Mouse (Mus musculus) liver, postnatal 0 days (tissue): ENCODE results near the gene Fbxw7. TPM values are rescaled to one million over a fixed set of nuclear protein-coding genes. Genes with fewer than 3 reads are reported as not detected.

Source experiments
- ATAC-seq: fragments of 200-750 bp; cut with Nextera tagmentation; 2 replicates; pipeline ENCODE4 v1.8.0; 2017; ENCODE audit warnings: mild to moderate bottlenecking, moderate library complexity
- DNase-seq: peaks from one replicate; pipeline ENCODE4 v3.0.0-alpha.2; 2016
- H3K27ac ChIP-seq: fragments of 300-500 bp; sonication (generic); 2 replicates; pipeline ENCODE4 v1.5.1; 2014; ENCODE audit warnings: antibody characterized with exemption, moderate library complexity, mild to moderate bottlenecking, low read depth
- H3K27me3 ChIP-seq: fragments of 300-500 bp; sonication (generic); 2 replicates; pipeline ENCODE4 v1.6.1; 2014; ENCODE audit warnings: low read length, control low read depth, mixed read lengths; ENCODE audit not compliant: insufficient read depth
- H3K36me3 ChIP-seq: fragments of 300-500 bp; sonication (generic); replicated peaks from 2 replicates; pipeline ENCODE4 v1.6.1; 2014; ENCODE audit warnings: mild to moderate bottlenecking, control low read depth, low read length, moderate library complexity, mixed read lengths; ENCODE audit not compliant: insufficient read depth
- H3K4me1 ChIP-seq: fragments of 300-500 bp; sonication (generic); 2 replicates; pipeline ENCODE4 v1.6.1; 2014; ENCODE audit warnings: antibody characterized with exemption, mild to moderate bottlenecking, control low read depth; ENCODE audit not compliant: insufficient read depth
- H3K4me2 ChIP-seq: fragments of 300-500 bp; sonication (generic); 2 replicates; pipeline ENCODE4 v1.6.1; 2014; ENCODE audit warnings: low read depth, mild to moderate bottlenecking, low read length, moderate library complexity, mixed read lengths
- H3K4me3 ChIP-seq: fragments of 300-500 bp; sonication (generic); 2 replicates; pipeline ENCODE4 v1.5.1; 2014; ENCODE audit warnings: low read depth, low read length
- H3K9ac ChIP-seq: fragments of 300-500 bp; sonication (generic); replicated peaks from 2 replicates; pipeline ENCODE4 v1.6.1; 2014; ENCODE audit warnings: mild to moderate bottlenecking, moderate library complexity
- H3K9me3 ChIP-seq: fragments of 300-500 bp; sonication (generic); 2 replicates; pipeline ENCODE4 v1.6.1; 2016; ENCODE audit warnings: mild to moderate bottlenecking, control low read depth, low read length, mixed read lengths
- CTCF ChIP-seq: sonication (generic); IDR thresholded peaks from 2 replicates; pipeline ENCODE4 v1.5.1; 2016; ENCODE audit warnings: antibody characterized with exemption, low read depth
- EP300 ChIP-seq: IDR thresholded peaks from 2 replicates; pipeline ENCODE4 v1.6.1; 2016; ENCODE audit warnings: antibody characterized with exemption, low read depth, mild to moderate bottlenecking
- WGBS: fragments of 180-500 bp; shearing (Covaris S2); extraction: QIAGEN DNeasy Blood & Tissue Kit; methylation state at CpG from one replicate; pipeline ENCODE4 v1.1.7; 2014; ENCODE audit not compliant: insufficient replicate concordance; 5-methylcytosine and 5-hydroxymethylcytosine counted together
- polyA plus RNA-seq: library from polyadenylated mRNA; unstranded; fragments of >200 nt; fragmentation: Nextera tagmentation; extraction: Ambion mirVana; gene quantifications from 2 replicates; pipeline ENCODE4 v1.2.1, GENCODE M21; 2015

Fbxw7 gene
- 2.4 and 2.8 TPM in 2 replicates for polyA plus RNA-seq

DNA sequence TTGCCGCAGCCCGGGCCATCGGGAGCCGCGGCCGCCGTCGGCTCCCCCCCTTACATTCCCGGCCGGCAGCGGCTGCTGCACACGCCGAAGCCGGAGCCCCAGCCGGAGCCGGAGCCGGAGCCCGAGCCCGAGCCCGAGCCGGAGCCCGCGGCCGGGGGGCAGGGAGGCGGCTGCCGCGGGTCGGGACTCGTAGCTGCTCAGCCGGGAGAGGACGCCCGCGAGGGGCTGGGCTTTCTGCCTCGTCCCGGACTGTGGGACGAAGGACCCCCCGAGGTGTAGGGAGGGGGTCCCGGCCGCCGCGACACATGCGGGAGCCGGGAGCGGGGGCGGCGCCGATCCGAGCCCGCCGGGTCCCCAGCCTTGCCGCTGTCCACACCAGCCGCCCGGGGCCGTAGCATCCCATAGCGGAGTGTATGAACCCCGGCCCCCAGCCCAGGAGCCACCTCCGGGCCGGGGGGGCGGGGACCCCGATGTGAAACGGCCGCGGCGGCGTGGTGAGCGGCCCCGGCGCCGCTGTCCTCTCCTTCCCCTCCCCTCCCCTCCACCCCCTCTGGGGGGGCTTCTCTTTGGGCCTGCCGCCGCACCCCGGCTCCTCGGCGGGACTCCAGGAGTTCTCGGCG, at the start of gene Fbxw7:
TSS of gene Fbxw7 (plus strand) at position 507 of the 620 bp plus-strand sequence.
- H3K9ac ChIP-seq, result peak within 1 kb of the TSS; percentile 87
- TF ChIP-seq EP300, result no peak
- no peak for TF ChIP-seq CTCF
- H3K4me2 ChIP-seq, result peak within 1 kb of the TSS; percentile 100
- no peaks in the 10 kb centered on the region for H3K27me3 ChIP-seq
- H3K4me1 ChIP-seq, result peaks cover 17% of the 10 kb centered on the region
- DNase-seq (no peak), ATAC-seq (peak; percentile 40)
- peak within 1 kb of the TSS; percentile 88 for H3K4me3 ChIP-seq
- no peaks in the 10 kb centered on the region for H3K36me3 ChIP-seq
- WGBS, result under 1% methylated on average over 62 of the region's 76 CpGs
- H3K27ac ChIP-seq, result peak within 1 kb of the TSS; percentile 94
- H3K9me3 ChIP-seq, result no peaks in the 10 kb centered on the region

DNA sequence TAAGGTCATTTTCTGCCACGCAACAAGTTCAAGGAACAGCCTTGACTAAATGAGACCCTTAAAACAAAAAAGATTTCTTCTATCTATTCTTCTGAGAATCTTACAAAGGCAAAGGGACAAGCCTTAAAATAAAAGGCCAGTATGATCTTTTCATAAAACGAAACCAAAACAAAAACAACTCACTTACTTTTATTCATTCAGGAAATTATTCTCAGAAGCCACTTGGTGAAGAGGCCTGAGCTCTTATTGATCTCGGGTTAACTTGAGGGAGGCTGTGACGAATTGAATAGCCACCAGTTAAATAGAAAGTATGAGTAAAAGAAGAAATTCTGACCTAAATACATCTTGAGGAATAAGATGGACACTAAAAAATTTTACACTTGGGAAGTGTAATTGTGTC, 46.1 kb upstream of the Fbxw7 start:
- TF ChIP-seq CTCF (no peak), EP300 (no peak)
- no peaks in the 10 kb centered on the region for H3K36me3 ChIP-seq
- ATAC-seq (no peak), DNase-seq (no peak)
- no peak overlapping the region for H3K4me3 ChIP-seq
- no peaks in the 10 kb centered on the region for H3K27me3 ChIP-seq
- H3K9ac ChIP-seq, result no peak overlapping the region
- 83% methylated on average over 4 of the region's 4 CpGs for WGBS
- no peaks in the 10 kb centered on the region for H3K9me3 ChIP-seq
- H3K4me1 ChIP-seq, result peaks cover 15% of the 10 kb centered on the region; the same call in 1 of the 2 replicates
- no peak overlapping the region for H3K4me2 ChIP-seq
- H3K27ac ChIP-seq, result no peak overlapping the region

DNA sequence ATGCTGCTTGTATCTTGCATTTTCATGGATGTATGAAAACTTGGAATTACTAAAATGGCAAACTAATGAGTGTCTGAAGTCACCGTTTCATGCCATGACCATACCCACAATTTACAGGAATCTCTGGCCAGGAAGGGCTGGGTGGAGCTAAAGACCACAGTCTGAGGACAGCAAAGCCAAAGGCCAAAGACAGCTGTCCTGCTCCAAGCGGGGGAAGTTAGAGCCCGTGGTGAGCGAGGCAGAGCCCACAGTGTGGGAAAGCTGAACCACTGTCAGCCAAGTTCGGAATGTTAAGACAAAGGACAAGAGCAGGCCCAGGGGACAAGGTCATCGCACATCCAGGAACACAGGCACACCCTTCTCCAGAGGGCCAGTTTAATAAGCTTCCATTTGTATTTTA, 45.7 kb upstream of the Fbxw7 start:
- Histone ChIP-seq H3K4me2 (no peak overlapping the region), H3K36me3 (no peaks in the 10 kb centered on the region), H3K4me3 (no peak overlapping the region), H3K27me3 (no peaks in the 10 kb centered on the region), H3K27ac (no peak overlapping the region), H3K9me3 (no peaks in the 10 kb centered on the region), H3K4me1 (peaks cover 15% of the 10 kb centered on the region; the same call in 1 of the 2 replicates), H3K9ac (no peak overlapping the region)
- 72% methylated on average over 6 of the region's 6 CpGs for WGBS
- TF ChIP-seq CTCF (no peak), EP300 (no peak)
- ATAC-seq, result no peak
- DNase-seq, result no peak

DNA sequence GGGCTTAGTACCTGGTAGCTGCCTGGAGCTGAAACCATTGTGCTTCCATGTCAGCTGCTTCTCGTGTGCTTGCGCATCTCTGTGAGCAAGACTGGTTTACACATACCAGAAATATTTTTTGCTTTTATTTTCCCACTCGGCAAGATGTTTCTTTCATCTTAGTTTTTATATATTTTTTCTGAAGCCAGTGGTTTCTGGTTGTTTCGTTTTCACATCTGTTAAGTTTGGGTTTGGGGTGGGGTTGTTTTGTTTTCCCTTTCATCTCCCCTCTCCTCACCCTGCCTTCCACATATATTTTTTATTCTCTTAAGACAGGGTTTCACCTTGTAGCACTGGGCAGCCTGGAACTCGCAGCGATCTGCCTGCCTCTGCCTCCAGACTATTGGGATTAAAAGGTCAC, 44.5 kb upstream of the Fbxw7 start:
- H3K4me1 ChIP-seq, result peaks cover 15% of the 10 kb centered on the region; the same call in 1 of the 2 replicates
- no peaks in the 10 kb centered on the region for H3K27me3 ChIP-seq
- H3K36me3 ChIP-seq, result no peaks in the 10 kb centered on the region
- TF ChIP-seq EP300 (no peak), CTCF (no peak)
- H3K27ac ChIP-seq, result no peak overlapping the region
- no peak for ATAC-seq
- H3K4me3 ChIP-seq, result no peak overlapping the region
- no peak for DNase-seq
- H3K9me3 ChIP-seq, result no peaks in the 10 kb centered on the region
- no peak overlapping the region for H3K9ac ChIP-seq
- no peak overlapping the region for H3K4me2 ChIP-seq
- WGBS, result 86% methylated on average over 6 of the region's 6 CpGs

DNA sequence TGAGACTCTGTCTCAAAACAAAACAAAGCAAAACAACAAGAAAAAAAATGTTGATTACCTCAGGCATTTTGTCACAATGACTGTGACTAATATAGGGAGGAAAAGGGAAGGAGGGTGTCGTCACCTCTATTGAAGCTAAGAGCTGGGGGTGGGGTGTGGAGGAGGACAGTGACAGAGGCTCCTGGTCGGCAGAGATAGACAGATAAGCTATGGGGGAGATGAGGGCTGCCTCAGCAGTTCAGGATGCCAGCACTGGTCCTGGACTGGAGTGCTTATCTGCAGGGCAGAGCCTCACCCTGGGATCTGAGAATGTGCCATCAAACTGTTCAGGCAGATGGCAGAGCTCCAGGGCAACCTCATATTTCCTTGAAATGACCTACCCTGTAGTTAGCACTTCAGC, 43.1 kb upstream of the Fbxw7 start:
- DNase-seq (peak; percentile 59), ATAC-seq (peak; percentile 100)
- Histone ChIP-seq H3K9me3 (no peaks in the 10 kb centered on the region), H3K9ac (no peak overlapping the region), H3K27ac (peak overlapping the region; percentile 68; the same call in 1 of the 2 replicates), H3K4me2 (peak overlapping the region; percentile 18; the same call in 1 of the 2 replicates), H3K4me1 (peaks cover 15% of the 10 kb centered on the region; the same call in 1 of the 2 replicates), H3K27me3 (no peaks in the 10 kb centered on the region), H3K36me3 (no peaks in the 10 kb centered on the region), H3K4me3 (no peak overlapping the region)
- no peak for TF ChIP-seq CTCF
- TF ChIP-seq EP300, result peak; percentile 89
- 31% methylated on average over 2 of the region's 2 CpGs for WGBS

DNA sequence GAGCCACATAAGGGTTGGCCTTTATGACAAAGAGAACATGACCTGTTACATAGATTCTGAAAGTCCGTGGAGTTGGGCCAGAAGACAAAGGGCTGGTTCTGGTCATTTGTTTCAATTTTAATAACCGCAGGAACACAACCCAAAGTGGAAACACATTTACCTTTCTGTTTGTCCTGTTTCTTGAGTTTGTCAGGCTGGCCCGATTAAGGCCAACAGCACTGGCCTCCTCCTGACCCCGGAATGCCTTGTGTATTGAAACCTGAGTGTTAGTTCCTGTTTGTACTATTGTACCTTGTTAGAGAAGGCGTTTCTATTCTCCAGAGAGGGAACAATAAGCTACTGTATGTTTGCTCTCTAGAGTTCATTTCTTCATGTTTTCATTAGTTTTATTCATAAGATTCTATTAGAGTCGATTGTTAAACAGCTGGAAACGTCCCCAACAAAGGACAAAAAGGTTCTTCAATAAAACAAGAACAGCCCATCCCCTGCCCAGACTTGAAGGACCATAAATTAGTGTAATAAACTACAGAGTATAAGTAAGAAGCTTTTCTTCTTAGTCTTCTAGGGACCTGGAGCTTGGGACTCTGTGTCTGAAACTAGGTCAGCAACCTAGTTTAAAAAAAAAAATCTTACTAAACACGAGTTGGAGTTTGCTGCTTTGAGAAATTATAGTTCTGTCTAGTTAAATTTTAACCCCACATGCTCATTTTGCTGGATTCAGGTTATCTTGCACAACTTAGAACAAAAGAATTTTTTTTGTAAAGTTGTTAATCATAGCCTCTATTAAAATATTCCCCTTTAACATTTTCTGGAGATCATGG, 40.6 kb upstream of the Fbxw7 start:
- H3K27ac ChIP-seq, result no peak overlapping the region
- H3K4me1 ChIP-seq, result peaks cover 13% of the 10 kb centered on the region; the same call in 1 of the 2 replicates
- no peak for DNase-seq
- H3K27me3 ChIP-seq, result no peaks in the 10 kb centered on the region
- H3K36me3 ChIP-seq, result no peaks in the 10 kb centered on the region
- no peaks in the 10 kb centered on the region for H3K9me3 ChIP-seq
- H3K4me2 ChIP-seq, result no peak overlapping the region
- TF ChIP-seq EP300, result no peak
- TF ChIP-seq CTCF, result no peak
- no peak overlapping the region for H3K9ac ChIP-seq
- no peak for ATAC-seq
- 55% methylated on average over 8 of the region's 8 CpGs for WGBS
- H3K4me3 ChIP-seq, result no peak overlapping the region
